Mouse (Mus musculus): ENCODE measurements at regions not wholly inside any gene's neighbourhood (a gene's known extent, or its start where the extent isn't known, plus 50 kb on each side); places are given as distances from the start of the nearest gene placed in this dataset.

- TF ChIP-seq CTCF (IDR thresholded peaks at IDR 0.05; ENCODE audit: extremely low read depth, insufficient read depth, low read length) (no peak), POLR2A (IDR thresholded peaks at IDR 0.05; ENCODE audit: extremely low read depth, insufficient read depth, low read length) (no peak)
Measured at GRCm38 (mm10) chr10:29710967-29711366, 175.3 kb upstream of the Rspo3 start.
